Mouse (Mus musculus): ENCODE measurements around the gene Ntrk3. TPM values are rescaled to one million over a fixed set of nuclear protein-coding genes. Genes with fewer than 3 reads are reported as not detected.

Ntrk3 gene
- polyA plus RNA-seq, 1 experiment from 2014 or later, result 37.4 TPM

DNA sequence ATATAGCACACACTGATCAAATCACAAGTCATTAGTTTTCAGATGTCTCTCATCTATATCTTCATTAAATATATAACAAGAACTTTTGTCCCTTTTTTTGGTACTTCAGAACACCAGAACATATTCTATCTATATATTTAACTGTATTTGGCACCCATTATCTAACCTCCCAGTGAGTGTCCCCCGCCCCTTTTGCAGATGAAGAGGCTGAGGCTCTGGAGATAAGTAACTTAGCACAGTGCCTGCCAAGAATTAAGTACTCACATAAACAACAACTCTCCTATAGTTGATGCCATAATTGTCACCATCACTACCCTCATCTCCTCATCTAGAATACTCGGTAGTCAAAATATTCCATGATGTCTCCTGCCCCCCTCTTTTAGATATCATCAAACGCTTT lies 42.6 kb downstream of the Ntrk3 start:
- ATAC-seq, result no peak
- 89% methylated on average over 3 of the region's 3 CpGs for WGBS
- Histone ChIP-seq H3K4me3 (replicated peaks; ENCODE audit: low read length) (no peak overlapping the region), H3K36me3 (ENCODE audit: control insufficient read depth, insufficient read depth) (no peaks in the 10 kb centered on the region), H3K9me3 (ENCODE audit: control insufficient read depth, low read length) (no peaks in the 10 kb centered on the region), H3K4me1 (replicated peaks; ENCODE audit: control insufficient read depth, insufficient read depth, low read length) (no peaks in the 10 kb centered on the region), H3K27ac (ENCODE audit: low read length) (no peak overlapping the region), H3K9ac (replicated peaks; ENCODE audit: low read depth, low read length) (no peak overlapping the region), H3K4me2 (ENCODE audit: low read length) (no peak overlapping the region), H3K27me3 (replicated peaks; ENCODE audit: control insufficient read depth, insufficient read depth, low read length) (no peaks in the 10 kb centered on the region)

DNA sequence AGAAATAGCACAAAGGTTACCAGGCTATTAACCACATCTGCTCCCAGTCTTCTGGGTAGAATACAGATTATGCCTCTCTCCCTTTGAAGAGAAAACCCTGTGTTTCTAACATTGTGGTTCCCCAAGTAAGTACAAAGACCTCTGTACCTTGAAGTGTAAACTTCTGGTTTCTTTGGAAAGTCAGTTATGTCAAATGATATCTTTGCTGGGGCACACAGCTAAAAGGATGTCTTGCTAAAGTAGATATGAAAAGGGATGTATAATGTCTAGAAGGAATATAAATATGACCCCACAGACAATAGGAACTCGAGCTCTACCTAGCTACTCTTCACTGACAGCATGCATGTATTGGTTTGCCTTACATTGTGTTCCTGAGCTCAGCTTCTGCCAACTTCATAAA lies 44.7 kb downstream of the Ntrk3 start:
- ATAC-seq, result no peak
- no peaks in the 10 kb centered on the region for H3K4me1 ChIP-seq (replicated peaks; ENCODE audit: control insufficient read depth, insufficient read depth, low read length)

DNA sequence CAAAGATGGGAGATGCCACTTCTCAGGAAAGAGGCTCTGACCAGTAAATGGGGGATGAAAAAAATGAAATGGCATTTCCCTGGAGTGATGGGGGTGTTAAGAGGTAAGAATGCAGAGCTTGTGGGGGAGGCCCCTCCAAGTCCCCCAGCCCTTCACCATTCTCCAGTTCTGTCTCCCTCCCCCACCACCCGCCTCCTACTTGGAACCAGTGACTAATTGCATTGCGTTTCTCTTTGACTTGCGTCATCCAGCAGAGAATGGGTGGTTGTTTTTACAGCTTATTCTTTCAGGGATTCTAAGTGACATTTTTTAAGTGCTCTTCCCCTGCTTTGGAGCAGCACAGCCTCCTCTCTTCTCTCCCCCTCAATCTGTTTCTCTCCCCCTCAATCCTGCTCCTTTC lies 46.9 kb downstream of the Ntrk3 start:
- Histone ChIP-seq H3K4me3 (replicated peaks; ENCODE audit: low read length) (no peak overlapping the region), H3K9me3 (ENCODE audit: control insufficient read depth, low read length) (no peaks in the 10 kb centered on the region), H3K4me2 (ENCODE audit: low read length) (no peak overlapping the region), H3K27me3 (replicated peaks; ENCODE audit: control insufficient read depth, insufficient read depth, low read length) (no peaks in the 10 kb centered on the region), H3K4me1 (replicated peaks; ENCODE audit: control insufficient read depth, insufficient read depth, low read length) (no peaks in the 10 kb centered on the region), H3K27ac (ENCODE audit: low read length) (no peak overlapping the region), H3K9ac (replicated peaks; ENCODE audit: low read depth, low read length) (no peak overlapping the region), H3K36me3 (ENCODE audit: control insufficient read depth, insufficient read depth) (no peaks in the 10 kb centered on the region)
- no peak for ATAC-seq
- WGBS, result 59% methylated on average over 3 of the region's 3 CpGs

More for the DNA sequence above, 44.7 kb downstream of the Ntrk3 start:
- H3K27ac ChIP-seq (ENCODE audit: low read length), result no peak overlapping the region
- no peaks in the 10 kb centered on the region for H3K9me3 ChIP-seq (ENCODE audit: control insufficient read depth, low read length)
- H3K4me2 ChIP-seq (ENCODE audit: low read length), result no peak overlapping the region
- H3K9ac ChIP-seq (replicated peaks; ENCODE audit: low read depth, low read length), result no peak overlapping the region
- WGBS, result 74% methylated on average over 1 of the region's 1 CpGs
- H3K27me3 ChIP-seq (replicated peaks; ENCODE audit: control insufficient read depth, insufficient read depth, low read length), result no peaks in the 10 kb centered on the region
- no peak overlapping the region for H3K4me3 ChIP-seq (replicated peaks; ENCODE audit: low read length)
- H3K36me3 ChIP-seq (ENCODE audit: control insufficient read depth, insufficient read depth), result no peaks in the 10 kb centered on the region

DNA sequence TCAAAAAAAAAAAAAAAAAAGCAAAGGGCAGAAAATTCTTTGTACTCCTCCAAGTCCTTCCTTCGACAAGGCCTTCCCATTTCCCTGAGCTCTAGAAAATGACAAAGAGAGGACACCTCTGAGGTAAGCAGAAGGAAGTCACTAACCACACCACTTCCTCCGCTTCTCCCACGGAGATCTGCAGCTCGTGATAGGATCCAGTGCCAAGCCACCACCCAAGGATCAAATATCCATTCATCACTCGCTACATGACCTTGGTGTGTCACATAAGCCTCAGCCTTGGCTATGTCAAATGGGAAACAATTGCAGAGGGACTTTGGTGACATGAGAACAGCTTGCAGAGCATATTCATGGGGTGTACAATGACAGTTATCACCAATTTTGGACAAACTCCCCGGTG lies 52.9 kb downstream of the Ntrk3 start:
- H3K4me2 ChIP-seq (ENCODE audit: low read length), result no peak overlapping the region
- no peak overlapping the region for H3K4me3 ChIP-seq (replicated peaks; ENCODE audit: low read length)
- no peak overlapping the region for H3K9ac ChIP-seq (replicated peaks; ENCODE audit: low read depth, low read length)
- no peak overlapping the region for H3K27ac ChIP-seq (ENCODE audit: low read length)
- no peaks in the 10 kb centered on the region for H3K36me3 ChIP-seq (ENCODE audit: control insufficient read depth, insufficient read depth)
- H3K27me3 ChIP-seq (replicated peaks; ENCODE audit: control insufficient read depth, insufficient read depth, low read length), result no peaks in the 10 kb centered on the region
- 74% methylated on average over 6 of the region's 6 CpGs for WGBS
- no peaks in the 10 kb centered on the region for H3K4me1 ChIP-seq (replicated peaks; ENCODE audit: control insufficient read depth, insufficient read depth, low read length)
- no peaks in the 10 kb centered on the region for H3K9me3 ChIP-seq (ENCODE audit: control insufficient read depth, low read length)
- ATAC-seq, result no peak

DNA sequence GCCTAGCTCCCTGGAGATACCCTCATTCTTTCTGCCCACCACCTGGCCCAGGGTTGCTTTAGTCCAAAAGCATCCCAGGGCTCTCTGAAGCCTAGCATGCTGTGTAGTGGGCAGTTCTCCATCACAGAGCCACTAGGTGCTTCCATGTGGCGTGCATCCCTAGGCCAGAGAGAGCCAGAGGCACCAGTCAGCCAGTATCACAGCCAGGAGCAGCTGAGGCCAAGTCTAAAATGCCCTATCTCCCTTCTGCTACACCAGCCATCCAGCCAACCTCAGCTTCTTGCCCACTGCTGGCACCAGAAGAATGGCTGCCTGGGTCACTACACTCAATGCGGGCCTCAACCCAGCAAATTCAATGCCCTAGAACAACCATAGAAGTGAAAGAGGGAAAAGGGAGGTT lies 56.9 kb downstream of the Ntrk3 start:
- ATAC-seq, result no peak
- no peaks in the 10 kb centered on the region for H3K27me3 ChIP-seq (replicated peaks; ENCODE audit: control insufficient read depth, insufficient read depth, low read length)
- H3K4me3 ChIP-seq (replicated peaks; ENCODE audit: low read length), result no peak overlapping the region
- no peak overlapping the region for H3K27ac ChIP-seq (ENCODE audit: low read length)
- no peaks in the 10 kb centered on the region for H3K9me3 ChIP-seq (ENCODE audit: control insufficient read depth, low read length)
- H3K4me2 ChIP-seq (ENCODE audit: low read length), result no peak overlapping the region
- no peaks in the 10 kb centered on the region for H3K4me1 ChIP-seq (replicated peaks; ENCODE audit: control insufficient read depth, insufficient read depth, low read length)
- 73% methylated on average over 2 of the region's 2 CpGs for whole genome bisulfite sequencing
- H3K9ac ChIP-seq (replicated peaks; ENCODE audit: low read depth, low read length), result no peak overlapping the region
- H3K36me3 ChIP-seq (ENCODE audit: control insufficient read depth, insufficient read depth), result no peaks in the 10 kb centered on the region

DNA sequence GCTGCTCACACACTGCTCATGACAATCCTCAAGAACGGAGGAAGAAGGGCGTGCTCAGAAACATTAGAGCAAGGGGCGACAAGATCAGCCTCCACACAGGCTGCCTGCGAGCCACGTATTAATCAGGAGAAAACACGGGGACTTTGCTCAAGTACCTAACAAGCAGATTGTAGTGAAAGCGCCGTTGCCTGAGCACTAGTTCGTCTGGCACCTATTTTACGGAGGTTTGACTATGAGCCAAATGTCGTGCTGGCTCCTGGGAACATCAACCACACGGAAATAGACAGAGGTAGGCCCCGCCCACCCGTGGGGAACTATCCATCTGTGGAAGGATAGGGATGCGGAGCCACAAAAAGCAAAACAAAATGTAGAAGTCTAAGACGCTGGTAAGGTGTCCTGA lies 68.4 kb downstream of the Ntrk3 start:
- no peak overlapping the region for H3K27ac ChIP-seq (ENCODE audit: low read length)
- no peaks in the 10 kb centered on the region for H3K4me1 ChIP-seq (replicated peaks; ENCODE audit: control insufficient read depth, insufficient read depth, low read length)
- H3K9me3 ChIP-seq (ENCODE audit: control insufficient read depth, low read length), result no peaks in the 10 kb centered on the region
- H3K9ac ChIP-seq (replicated peaks; ENCODE audit: low read depth, low read length), result no peak overlapping the region
- no peak overlapping the region for H3K4me2 ChIP-seq (ENCODE audit: low read length)
- no peaks in the 10 kb centered on the region for H3K36me3 ChIP-seq (ENCODE audit: control insufficient read depth, insufficient read depth)
- ATAC-seq, result no peak
- WGBS, result 87% methylated on average over 16 of the region's 16 CpGs
- H3K27me3 ChIP-seq (replicated peaks; ENCODE audit: control insufficient read depth, insufficient read depth, low read length), result no peaks in the 10 kb centered on the region
- no peak overlapping the region for H3K4me3 ChIP-seq (replicated peaks; ENCODE audit: low read length)

GRCm38 (mm10) chr7:78668916-78669315 lies 68.9 kb downstream of the Ntrk3 start:
- Histone ChIP-seq H3K27ac (ENCODE audit: low read length) (no peak overlapping the region), H3K9ac (replicated peaks; ENCODE audit: low read depth, low read length) (no peak overlapping the region), H3K27me3 (replicated peaks; ENCODE audit: control insufficient read depth, insufficient read depth, low read length) (no peaks in the 10 kb centered on the region), H3K4me3 (replicated peaks; ENCODE audit: low read length) (no peak overlapping the region), H3K36me3 (ENCODE audit: control insufficient read depth, insufficient read depth) (no peaks in the 10 kb centered on the region), H3K9me3 (ENCODE audit: control insufficient read depth, low read length) (no peaks in the 10 kb centered on the region), H3K4me2 (ENCODE audit: low read length) (no peak overlapping the region), H3K4me1 (replicated peaks; ENCODE audit: control insufficient read depth, insufficient read depth, low read length) (no peaks in the 10 kb centered on the region)
- ATAC-seq, result no peak
- 90% methylated on average over 6 of the region's 6 CpGs for WGBS

GRCm38 (mm10) chr7:78668003-78668635 lies 69.7 kb downstream of the Ntrk3 start:
- ATAC-seq, result no peak
- no peak overlapping the region for H3K9ac ChIP-seq (replicated peaks; ENCODE audit: low read depth, low read length)
- H3K4me3 ChIP-seq (replicated peaks; ENCODE audit: low read length), result no peak overlapping the region
- 92% methylated on average over 6 of the region's 6 CpGs for WGBS
- H3K4me1 ChIP-seq (replicated peaks; ENCODE audit: control insufficient read depth, insufficient read depth, low read length), result no peaks in the 10 kb centered on the region
- no peak overlapping the region for H3K27ac ChIP-seq (ENCODE audit: low read length)
- no peaks in the 10 kb centered on the region for H3K36me3 ChIP-seq (ENCODE audit: control insufficient read depth, insufficient read depth)
- no peak overlapping the region for H3K4me2 ChIP-seq (ENCODE audit: low read length)
- H3K27me3 ChIP-seq (replicated peaks; ENCODE audit: control insufficient read depth, insufficient read depth, low read length), result no peaks in the 10 kb centered on the region
- H3K9me3 ChIP-seq (ENCODE audit: control insufficient read depth, low read length), result no peaks in the 10 kb centered on the region

GRCm38 (mm10) chr7:78660832-78661231 lies 77.0 kb downstream of the Ntrk3 start:
- H3K27me3 ChIP-seq (replicated peaks; ENCODE audit: control insufficient read depth, insufficient read depth, low read length), result no peaks in the 10 kb centered on the region
- no peak overlapping the region for H3K4me3 ChIP-seq (replicated peaks; ENCODE audit: low read length)
- H3K4me1 ChIP-seq (replicated peaks; ENCODE audit: control insufficient read depth, insufficient read depth, low read length), result no peaks in the 10 kb centered on the region
- H3K9ac ChIP-seq (replicated peaks; ENCODE audit: low read depth, low read length), result no peak overlapping the region
- H3K36me3 ChIP-seq (ENCODE audit: control insufficient read depth, insufficient read depth), result no peaks in the 10 kb centered on the region
- no peak overlapping the region for H3K27ac ChIP-seq (ENCODE audit: low read length)
- ATAC-seq, result no peak
- no peaks in the 10 kb centered on the region for H3K9me3 ChIP-seq (ENCODE audit: control insufficient read depth, low read length)
- H3K4me2 ChIP-seq (ENCODE audit: low read length), result no peak overlapping the region
- 47% methylated on average over 7 of the region's 7 CpGs for WGBS

DNA sequence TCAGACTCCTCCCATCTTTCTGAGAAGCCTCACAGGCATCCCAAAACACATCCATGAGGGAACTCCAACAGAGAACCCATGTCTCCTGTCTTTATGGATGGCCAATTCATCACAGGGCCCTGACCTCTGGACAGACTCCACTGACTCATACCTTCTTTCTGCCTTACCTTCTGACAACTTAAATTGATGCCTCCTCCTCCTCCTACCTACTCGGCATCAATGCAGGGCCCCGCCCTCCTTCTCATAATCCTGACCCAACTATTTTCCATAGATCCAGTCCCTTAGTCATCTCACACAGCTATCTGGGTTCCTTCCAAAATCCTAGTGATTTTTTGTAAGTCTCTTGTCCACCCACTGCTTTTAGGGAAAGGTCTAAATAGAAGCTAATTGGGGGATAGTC lies 78.0 kb downstream of the Ntrk3 start:
- WGBS, result 88% methylated on average over 2 of the region's 2 CpGs
- no peaks in the 10 kb centered on the region for H3K36me3 ChIP-seq (ENCODE audit: control insufficient read depth, insufficient read depth)
- H3K4me2 ChIP-seq (ENCODE audit: low read length), result no peak overlapping the region
- no peak overlapping the region for H3K4me3 ChIP-seq (replicated peaks; ENCODE audit: low read length)
- no peaks in the 10 kb centered on the region for H3K27me3 ChIP-seq (replicated peaks; ENCODE audit: control insufficient read depth, insufficient read depth, low read length)
- H3K9me3 ChIP-seq (ENCODE audit: control insufficient read depth, low read length), result no peaks in the 10 kb centered on the region
- H3K27ac ChIP-seq (ENCODE audit: low read length), result no peak overlapping the region
- H3K4me1 ChIP-seq (replicated peaks; ENCODE audit: control insufficient read depth, insufficient read depth, low read length), result no peaks in the 10 kb centered on the region
- no peak for ATAC-seq
- no peak overlapping the region for H3K9ac ChIP-seq (replicated peaks; ENCODE audit: low read depth, low read length)

All from forebrain, embryonic 16.5 days (tissue).